Mouse (Mus musculus): ENCODE results near the gene Gm45337.
A peak's percentile ranks its signal among the peaks of the same experiment; 100 is the strongest.
"Not testable (repeated sequence)": the region's sequence is repeated elsewhere in the genome, so short reads cannot be mapped to it uniquely, and the experiment has no call there.

Gm45337 gene

GRCm38 (mm10) chr7:142144507-142144906 is at the start of gene Gm45337:
Gene Gm45337, minus strand, starts transcription at chr7:142144607.
- no peak for DNase-seq

- DNase-seq, result no peak
Measured at GRCm38 (mm10) chr7:142190289-142190688, 45.9 kb upstream of the Gm45337 start, which contains the start of gene Gm10153. Gene Gm10153, minus strand, starts transcription at chr7:142190389.

GRCm38 (mm10) chr7:142188156-142188555 is 43.7 kb upstream of the Gm45337 start:
- DNase-seq, result no peak

GRCm38 (mm10) chr7:142181021-142181420 is 36.6 kb upstream of the Gm45337 start:
- no peak for DNase-seq

DNA sequence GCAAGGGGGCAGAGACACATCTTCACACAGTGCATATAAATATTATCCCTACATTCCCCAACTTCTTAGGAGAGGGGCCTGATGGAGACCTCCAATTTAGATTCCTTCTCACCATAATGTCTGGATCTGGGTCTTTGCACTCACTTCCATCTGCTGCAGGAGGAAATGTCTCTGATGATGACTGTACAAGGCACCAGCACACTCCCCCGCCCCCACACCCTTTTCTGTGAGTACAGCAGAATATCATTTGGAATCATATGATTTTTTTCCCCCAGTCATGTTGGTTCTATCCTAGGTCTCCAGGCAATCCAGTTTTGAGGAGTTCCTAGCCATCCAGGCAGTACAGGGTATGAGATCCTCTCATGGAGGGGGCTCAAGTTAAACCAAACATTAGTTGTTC is 34.3 kb upstream of the Gm45337 start:
- no peak for DNase-seq

GRCm38 (mm10) chr7:142175905-142176304 is 31.5 kb upstream of the Gm45337 start, which contains the start of gene Krtap5-2:
Gene Krtap5-2, minus strand, starts transcription at chr7:142176005.
- DNase-seq, result not testable (repeated sequence)

DNA sequence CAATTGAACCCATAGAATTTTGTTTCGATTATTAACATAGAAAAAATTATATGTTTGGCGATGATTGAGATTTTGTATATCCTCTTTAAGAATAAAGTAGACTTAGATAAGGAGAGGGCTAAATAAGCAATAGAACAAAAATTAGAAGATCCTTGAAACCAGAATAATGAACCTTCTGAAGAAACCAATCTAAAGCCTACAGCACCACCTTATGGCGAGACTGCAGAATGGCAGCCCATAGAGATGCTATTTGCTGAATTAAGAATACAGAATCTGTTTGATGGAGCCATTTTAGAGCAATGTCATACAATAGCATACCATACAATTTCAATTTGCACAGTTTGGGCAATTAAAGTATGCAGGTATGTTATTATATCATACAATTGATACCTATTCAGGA is 25.4 kb upstream of the Gm45337 start:
- no peak for DNase-seq

GRCm38 (mm10) chr7:142165639-142166038 is 21.2 kb upstream of the Gm45337 start, which contains the start of gene Gm4553:
Gene Gm4553, minus strand, starts transcription at chr7:142165739.
- not testable (repeated sequence) for DNase-seq

- DNase-seq, result no peak
Measured at GRCm38 (mm10) chr7:142159366-142159765, 15.0 kb upstream of the Gm45337 start.

GRCm38 (mm10) chr7:142157013-142157412 is 12.6 kb upstream of the Gm45337 start, which contains the start of gene Gm29735:
Gene Gm29735, minus strand, starts transcription at chr7:142157113.
- not testable (repeated sequence) for DNase-seq

DNA sequence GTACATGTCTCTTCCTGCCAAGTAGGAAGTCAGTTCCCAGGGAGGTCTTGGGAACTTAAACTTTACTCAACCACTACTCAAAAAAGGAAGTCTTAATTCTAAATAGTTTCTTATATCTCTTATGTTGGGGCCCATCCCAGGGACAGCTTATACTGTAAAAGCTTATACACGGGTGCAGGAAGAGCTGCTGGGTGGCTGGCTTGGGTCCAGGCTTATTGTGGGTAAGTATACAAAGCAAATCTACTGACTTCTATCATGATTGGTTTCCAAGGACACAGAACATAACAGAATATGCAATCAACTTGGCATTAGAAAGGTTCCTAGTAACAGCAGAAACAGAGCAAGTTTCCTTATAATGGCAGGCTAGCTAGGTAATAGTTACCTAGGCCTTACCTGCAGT is 10.9 kb upstream of the Gm45337 start:
- DNase-seq, result no peak

- DNase-seq, result no peak
Measured at GRCm38 (mm10) chr7:142152191-142152590, 7.8 kb upstream of the Gm45337 start.

DNA sequence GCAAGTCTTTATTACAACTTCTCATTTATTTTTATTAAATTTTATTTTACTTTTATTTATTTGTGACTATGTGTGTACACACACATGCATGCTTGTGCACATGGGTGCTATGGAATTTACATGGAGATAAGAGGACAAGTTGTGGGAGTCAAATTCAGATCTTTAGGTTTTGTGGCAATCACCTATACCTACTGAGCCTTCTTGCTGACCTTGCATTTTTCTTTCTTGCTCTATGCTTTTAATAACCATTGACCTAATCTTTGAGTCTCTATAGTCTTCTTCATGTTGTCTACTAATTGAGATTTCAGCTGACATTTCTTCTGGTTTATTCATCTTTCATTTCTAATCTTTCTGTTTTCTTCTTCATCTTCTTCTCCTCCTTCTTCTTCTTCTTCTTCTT is 4.2 kb upstream of the Gm45337 start:
- DNase-seq, result no peak

DNA sequence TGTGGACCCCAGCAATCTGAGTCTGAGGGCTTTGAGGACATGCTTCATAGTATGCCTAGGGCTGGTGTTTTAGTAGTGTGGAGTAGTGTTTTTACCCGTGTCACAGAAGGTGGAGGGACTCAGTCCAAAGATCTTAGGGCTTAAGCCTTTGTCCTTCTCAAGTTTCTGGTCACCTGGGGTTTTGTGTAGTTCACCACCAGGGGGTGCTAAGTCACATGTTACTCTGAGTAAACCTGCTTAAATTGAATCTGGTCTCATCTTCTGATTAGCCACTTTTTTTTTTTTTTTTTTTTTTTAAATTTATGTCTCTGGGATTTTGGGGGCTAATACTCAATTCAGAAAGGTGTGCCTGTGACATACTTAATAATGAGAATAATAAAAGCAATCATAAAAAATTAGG is 1.6 kb upstream of the Gm45337 start:
- peak; percentile 12 for DNase-seq

DNA sequence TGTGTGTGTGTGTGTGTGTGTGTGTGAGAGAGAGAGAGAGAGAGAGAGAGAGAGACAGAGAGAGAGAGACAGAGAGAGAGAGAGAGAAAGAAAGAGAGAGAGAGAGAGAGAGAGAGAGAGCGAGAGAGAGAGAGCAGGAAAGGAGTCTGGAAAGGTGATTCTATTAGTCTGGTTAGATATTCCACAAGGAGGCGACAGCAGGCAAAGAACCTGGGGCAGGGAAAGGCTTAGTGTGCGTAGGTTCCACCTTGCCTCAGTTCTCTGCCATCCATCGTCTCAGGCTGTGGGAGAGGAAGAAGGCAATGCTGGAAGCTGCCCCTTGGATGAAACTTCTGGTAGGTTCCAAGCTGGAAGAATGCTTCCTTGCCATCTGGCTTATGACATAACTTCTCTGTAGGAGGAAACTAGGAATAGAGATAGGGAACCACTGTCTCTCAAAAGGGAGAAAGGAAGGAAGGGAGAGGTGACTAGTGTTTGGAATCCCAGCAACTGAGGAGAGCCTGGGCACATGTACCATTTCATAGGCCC is 1.1 kb upstream of the Gm45337 start:
- no peak for DNase-seq

- not testable (repeated sequence) for DNase-seq
Measured at GRCm38 (mm10) chr7:142143506-142144010, 849 bp downstream of the Gm45337 start.

DNA sequence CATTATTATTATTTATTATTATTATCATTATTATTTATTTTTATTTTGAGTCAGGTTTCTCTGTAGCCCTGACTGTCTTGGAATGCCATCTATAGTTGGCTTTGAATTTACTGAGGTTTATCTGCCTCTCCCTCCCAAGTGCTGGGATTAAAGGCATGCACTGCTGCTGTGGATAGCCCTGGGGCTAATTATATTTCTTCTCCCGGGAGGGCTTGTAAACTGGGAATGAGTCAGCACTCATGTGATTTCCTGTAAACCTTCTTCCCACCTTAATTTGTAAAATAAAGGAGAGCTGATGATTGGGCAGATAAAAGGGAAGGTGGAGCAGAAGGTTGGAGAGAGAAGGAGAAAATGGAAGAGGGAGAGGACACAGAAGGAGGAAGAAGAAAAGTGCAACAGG is 3.7 kb downstream of the Gm45337 start:
- DNase-seq, result no peak

DNA sequence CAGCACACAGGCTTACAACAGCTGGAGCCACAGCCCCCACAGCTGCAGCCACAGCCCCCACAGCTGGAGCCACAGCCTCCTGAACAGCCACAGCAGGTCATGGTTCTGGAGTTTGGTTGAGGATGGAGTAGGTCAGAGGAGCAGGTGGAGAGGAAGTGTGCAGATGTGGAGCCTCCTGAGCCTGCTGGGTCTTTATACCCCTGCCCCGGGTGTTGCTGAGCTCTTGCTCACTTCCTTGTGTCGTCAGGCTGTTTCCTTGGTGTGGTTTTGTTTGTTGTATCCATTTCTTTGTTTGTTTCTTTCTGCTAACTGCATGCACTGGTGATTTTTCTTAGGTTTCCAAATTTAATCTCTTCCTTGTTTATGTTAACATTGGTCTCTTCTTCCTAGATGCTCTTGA is 8.5 kb downstream of the Gm45337 start, which contains the start of gene Gm39115:
Gene Gm39115 (minus strand): TSS at position 101 of the 400 bp plus-strand sequence.
- DNase-seq, result not testable (repeated sequence)

DNA sequence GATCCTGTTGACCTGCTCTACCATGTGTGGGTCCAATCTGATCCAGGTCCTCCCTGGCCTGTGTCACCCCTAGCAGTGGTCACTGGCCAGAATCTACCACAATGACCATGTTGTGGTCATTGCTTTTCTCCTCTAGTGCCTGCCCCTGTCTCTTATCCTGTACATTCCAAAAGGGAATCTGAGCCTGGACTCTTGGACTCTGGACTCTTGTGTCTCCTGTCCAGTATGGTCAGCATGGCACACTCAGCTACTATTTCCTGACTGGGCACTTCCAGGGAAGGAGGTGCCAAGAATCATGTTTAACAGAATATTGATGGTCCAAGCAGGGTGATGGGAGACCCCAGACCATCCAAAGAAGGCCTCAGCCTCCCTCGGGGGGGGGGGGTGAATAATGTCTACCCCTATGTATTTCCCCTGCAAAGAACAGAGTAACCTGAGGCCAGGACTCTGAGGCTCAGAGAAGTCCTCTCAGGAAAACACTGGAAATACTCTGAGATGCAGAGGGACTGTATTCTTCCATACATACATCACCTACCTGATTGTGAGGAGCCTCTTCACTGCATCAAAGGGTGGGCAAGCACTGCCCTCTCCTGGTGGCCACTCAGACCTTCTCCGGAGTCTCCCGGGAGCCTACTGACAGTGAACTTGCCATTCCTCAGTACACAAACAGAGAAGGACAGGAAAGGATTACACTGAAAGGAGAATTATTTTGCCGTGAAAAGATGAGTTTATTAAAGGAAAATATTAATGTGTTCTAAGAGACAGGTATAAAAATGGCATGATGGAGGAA is 10.0 kb downstream of the Gm45337 start:
- peak; percentile 35 for DNase-seq

DNA sequence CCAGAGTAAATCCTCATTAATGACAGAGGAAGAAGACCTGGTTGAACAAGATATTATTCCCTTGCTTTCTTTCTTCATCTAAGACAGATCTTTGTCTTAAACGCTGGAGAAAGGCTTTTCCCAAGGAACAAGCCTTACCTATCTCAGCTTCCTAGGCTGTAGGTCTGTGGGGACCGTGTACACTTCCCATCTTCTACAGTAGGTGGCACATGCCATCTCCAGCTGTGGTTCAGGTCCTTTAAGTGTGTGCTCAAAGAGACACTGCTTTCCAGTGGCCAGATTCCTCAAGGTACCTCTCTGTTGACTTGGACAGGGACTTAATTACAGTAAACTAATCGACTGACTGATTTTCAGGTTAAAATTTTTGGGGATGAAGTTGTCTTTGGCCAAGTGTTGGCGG is 15.6 kb downstream of the Gm45337 start:
- no peak for DNase-seq

- not testable (repeated sequence) for DNase-seq
Measured at GRCm38 (mm10) chr7:142120629-142121028, 23.8 kb downstream of the Gm45337 start, which contains the start of gene Gm45618. Gene Gm45618, minus strand, starts transcription at chr7:142120729.

- DNase-seq, result peak; percentile 26
Measured at GRCm38 (mm10) chr7:142119632-142120031, 24.8 kb downstream of the Gm45337 start.

DNA sequence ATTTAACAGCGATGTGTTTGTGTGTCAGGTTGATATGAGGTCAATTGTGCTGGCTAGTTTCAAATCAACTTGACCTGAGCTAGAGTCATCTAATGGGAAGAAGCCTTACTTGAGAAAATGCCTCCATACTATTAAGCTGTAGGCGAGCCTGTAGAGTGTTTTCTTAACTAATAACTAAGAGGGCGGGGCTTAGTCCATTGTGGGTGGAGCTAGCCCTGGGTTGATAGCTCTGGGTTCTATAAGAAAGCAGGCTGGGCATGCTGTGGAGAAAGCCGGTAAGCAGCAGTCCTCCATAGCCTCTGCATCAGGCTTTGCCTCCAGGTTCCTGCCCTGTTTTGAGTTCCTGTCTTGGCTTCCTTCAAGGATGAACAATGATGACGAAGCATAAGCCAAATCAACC is 39.7 kb downstream of the Gm45337 start:
- DNase-seq, result no peak

- peak; percentile 83 for DNase-seq
Measured at GRCm38 (mm10) chr7:142097776-142098175, 46.6 kb downstream of the Gm45337 start.
